Mouse (Mus musculus) megakaryocyte, embryonic 14.5 days (primary cell): ENCODE results near the gene Nepn.

ENCODE experiments used
- FLI1 ChIP-seq: IDR thresholded peaks from 2 replicates; pipeline ENCODE4 v1.6.1; 2012; ENCODE audit warnings: low read length, inconsistent platforms, mixed read lengths
- GATA1 ChIP-seq: IDR thresholded peaks from 3 replicates; pipeline ENCODE4 v1.6.1; 2012; ENCODE audit warnings: mixed read lengths, low read length, inconsistent platforms, borderline replicate concordance

DNA sequence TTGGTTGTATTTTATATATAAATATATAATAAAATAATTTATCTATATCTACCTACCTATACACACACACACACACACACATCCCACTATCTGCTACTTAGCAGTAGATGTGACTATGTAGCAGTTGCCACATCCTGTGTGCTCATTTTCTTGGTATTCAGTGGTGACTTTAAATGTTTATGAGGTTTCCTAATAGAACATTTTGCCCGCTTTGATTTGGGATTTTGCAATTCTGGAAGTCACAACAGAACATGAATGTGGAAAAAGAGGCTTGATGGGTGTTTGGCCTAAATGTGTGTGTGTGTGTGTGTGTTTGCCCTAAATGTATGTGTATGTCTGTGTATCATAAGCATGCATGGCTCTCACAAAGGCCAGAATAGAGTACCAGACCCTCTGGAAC is 5.2 kb upstream of the Nepn start:
- TF ChIP-seq FLI1: no peak
- TF ChIP-seq GATA1: no peak
